Mouse (Mus musculus): Measurements from ENCODE around the gene Zfyve9. TPM values are rescaled to one million over a fixed set of nuclear protein-coding genes. Genes with fewer than 3 reads are reported as not detected.

The Zfyve9 gene
- total RNA-seq (2023), result 4.1 and 5.8 TPM in 2 replicates

GRCm38 (mm10) chr4:108780057-108780863, at the start of gene Zfyve9:
Gene Zfyve9 (minus strand): TSS chr4:108780798.

GRCm38 (mm10) chr4:108719349-108719748, 61.2 kb downstream of the Zfyve9 start, which contains the start of gene 3110021N24Rik:
Gene 3110021N24Rik (plus strand): TSS chr4:108719649.

GRCm38 (mm10) chr4:108619587-108620341, 160.8 kb downstream of the Zfyve9 start, which contains the start of gene Cc2d1b:
Gene Cc2d1b (plus strand): TSS chr4:108619940.

Other genes with a start within 250 kb of the Zfyve9 start
- gene Prpf38a, start 201.5 kb downstream of the Zfyve9 start, total RNA-seq (2023), result 39.1 and 46.7 TPM in 2 replicates
- gene Orc1, start 201.4 kb downstream of the Zfyve9 start, total RNA-seq (2023), result 6.0 and 7.1 TPM in 2 replicates
- 36.4 and 51.5 TPM in 2 replicates for gene Cc2d1b, start 160.9 kb downstream of the Zfyve9 start, total RNA-seq (2023)
- gene 3110021N24Rik, start 61.1 kb downstream of the Zfyve9 start, total RNA-seq (2023), result not detected in 2 replicates
- 32.1 and 37.2 TPM in 2 replicates for gene Btf3l4, start 52.8 kb upstream of the Zfyve9 start, total RNA-seq (2023)
- gene Txndc12, start 53.8 kb upstream of the Zfyve9 start, total RNA-seq (2023), result 22.7 and 25.5 TPM in 2 replicates
- gene Kti12, start 67.0 kb upstream of the Zfyve9 start, total RNA-seq (2023), result 10.0 and 11.2 TPM in 2 replicates
- gene A730015C16Rik, start 67.8 kb upstream of the Zfyve9 start, total RNA-seq (2023), result not detected in 2 replicates
- not detected in 2 replicates for gene Rab3b, start 98.3 kb upstream of the Zfyve9 start, total RNA-seq (2023)
- 146 and 209 TPM in 2 replicates for gene Nrd1, start 219.9 kb upstream of the Zfyve9 start, total RNA-seq (2023)

Measured in neutrophil, adult 65 days (primary cell).